Mouse (Mus musculus) cerebellum, adult 8-10 months (tissue): ENCODE results near the gene Gpr179.
"Not testable (repeated sequence)": the region's sequence is repeated elsewhere in the genome, so short reads cannot be mapped to it uniquely, and the experiment has no call there.

Source experiments
- DNase-seq: peaks from one replicate; pipeline ENCODE4 v3.0.0; 2022

The Gpr179 gene

GRCm38 (mm10) chr11:97354646-97355045 lies 2.8 kb upstream of the Gpr179 start:
- DNase-seq, result no peak

GRCm38 (mm10) chr11:97352935-97353597 lies 1.2 kb upstream of the Gpr179 start:
- no peak for DNase-seq

GRCm38 (mm10) chr11:97350035-97350434 lies 1.8 kb downstream of the Gpr179 start:
- peak; percentile 65 for DNase-seq

DNA sequence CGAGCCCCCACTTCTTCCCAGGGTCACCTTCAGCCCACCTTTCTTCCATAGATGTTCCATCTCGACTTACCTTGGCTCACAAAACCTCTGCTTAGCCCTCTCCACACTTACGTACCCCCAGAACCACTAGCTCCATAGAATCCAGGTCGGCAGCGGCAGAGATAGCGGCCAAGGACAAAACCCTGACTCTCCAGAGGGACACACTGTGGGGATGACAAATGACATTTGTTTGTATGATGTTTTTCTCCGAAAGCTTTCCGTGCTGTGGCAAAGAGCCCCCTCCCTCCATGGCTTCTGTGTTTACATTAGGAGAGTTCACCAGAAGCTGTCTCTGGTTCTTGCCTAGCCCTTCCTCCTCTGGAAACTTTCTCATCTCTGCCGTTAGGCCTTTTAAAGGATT lies 4.6 kb downstream of the Gpr179 start:
- no peak for DNase-seq

- DNase-seq, result peak; percentile 51
These were observed 5.5 kb downstream of the Gpr179 start for GRCm38 (mm10) chr11:97346383-97346782.

- no peak for DNase-seq
These were observed 6.4 kb downstream of the Gpr179 start for GRCm38 (mm10) chr11:97345446-97345845.

DNA sequence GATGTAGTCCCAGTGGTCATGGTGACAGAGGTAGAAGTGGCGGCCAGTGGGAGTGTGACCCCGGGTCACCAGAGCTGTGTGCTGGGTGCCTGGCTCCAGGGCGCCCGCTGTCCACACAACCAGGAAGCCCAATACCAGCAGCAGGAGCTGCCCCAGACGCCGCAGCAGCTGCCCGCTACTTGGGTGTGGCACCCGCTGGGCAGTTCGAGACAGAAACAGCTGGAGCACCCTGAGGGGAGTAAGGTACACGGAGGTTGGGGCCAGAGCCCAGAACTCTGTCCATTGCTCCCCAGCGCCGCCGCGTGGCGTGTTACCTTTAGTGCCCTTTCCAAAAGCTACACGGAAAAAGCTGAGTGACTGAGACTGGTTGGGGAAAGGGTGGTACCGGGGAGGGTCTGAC lies 8.3 kb downstream of the Gpr179 start:
- DNase-seq, result no peak

- no peak for DNase-seq
These were observed 8.7 kb downstream of the Gpr179 start for GRCm38 (mm10) chr11:97343175-97343574.

DNA sequence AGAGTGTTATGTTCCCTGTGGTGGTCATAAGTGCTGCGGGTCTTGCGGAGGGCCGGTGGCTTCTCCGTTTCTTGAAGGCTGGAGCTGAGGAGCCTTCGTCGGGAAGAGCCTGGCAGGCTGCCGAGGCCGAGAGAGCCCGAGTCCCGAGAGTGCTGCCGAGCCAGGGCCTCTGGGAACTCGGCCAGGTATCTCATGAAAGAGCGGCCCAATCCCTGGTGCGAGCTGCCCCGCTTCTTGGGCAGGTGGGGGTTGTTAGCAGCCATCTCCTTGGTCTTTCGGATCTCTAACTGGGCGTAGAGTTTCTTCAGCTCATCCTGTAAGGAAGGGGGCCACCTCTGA lies 12.9 kb downstream of the Gpr179 start:
- DNase-seq, result peak; percentile 72

- DNase-seq, result no peak
These were observed 13.4 kb downstream of the Gpr179 start for GRCm38 (mm10) chr11:97338302-97338976.

DNA sequence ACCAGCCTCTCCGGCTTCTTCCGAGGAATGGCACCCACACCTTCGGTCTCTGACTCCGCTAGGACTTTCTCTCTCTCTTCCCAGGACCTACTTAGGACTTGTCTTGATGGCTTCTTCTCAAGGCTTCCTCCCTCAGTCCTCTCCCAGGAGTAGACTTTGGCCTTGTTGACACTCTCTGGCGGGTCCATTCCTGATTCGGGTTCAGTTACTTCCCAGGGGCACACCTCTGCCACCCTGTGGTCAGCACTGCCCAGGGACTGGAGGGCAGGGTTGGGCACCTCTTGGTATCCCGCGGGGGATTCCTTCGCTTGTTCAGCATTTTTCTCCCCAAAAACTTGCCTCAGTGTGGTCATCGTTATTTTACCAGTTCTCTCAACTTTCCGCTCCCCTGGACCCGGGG lies 14.5 kb downstream of the Gpr179 start:
- DNase-seq, result no peak

- no peak for DNase-seq
These were observed 15.0 kb downstream of the Gpr179 start for GRCm38 (mm10) chr11:97336751-97337345.

- DNase-seq, result no peak
These were observed 15.6 kb downstream of the Gpr179 start for GRCm38 (mm10) chr11:97336238-97336637.

- DNase-seq, result no peak
These were observed 17.5 kb downstream of the Gpr179 start for GRCm38 (mm10) chr11:97334400-97334799.

DNA sequence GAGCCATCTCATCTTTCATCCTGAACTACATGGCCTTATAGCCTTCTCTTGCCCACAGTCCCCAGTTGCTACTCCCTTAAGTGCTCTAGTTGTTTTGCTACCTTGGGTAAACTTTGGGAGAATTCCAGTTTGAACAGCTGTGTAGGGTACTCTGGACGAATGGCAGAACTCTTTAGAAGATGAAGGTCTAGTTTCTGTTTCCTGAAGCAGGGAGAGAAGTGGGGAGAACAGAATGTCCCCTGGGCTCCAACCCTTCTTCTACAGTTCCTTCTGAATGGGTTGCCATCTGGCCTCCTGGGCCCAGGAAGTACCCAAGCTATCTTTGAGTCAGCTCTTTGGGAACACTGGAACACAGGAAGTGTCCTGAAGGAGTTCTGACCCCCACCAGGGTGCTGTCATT lies 18.0 kb downstream of the Gpr179 start:
- no peak for DNase-seq

GRCm38 (mm10) chr11:97333044-97333443 lies 18.8 kb downstream of the Gpr179 start:
- no peak for DNase-seq

DNA sequence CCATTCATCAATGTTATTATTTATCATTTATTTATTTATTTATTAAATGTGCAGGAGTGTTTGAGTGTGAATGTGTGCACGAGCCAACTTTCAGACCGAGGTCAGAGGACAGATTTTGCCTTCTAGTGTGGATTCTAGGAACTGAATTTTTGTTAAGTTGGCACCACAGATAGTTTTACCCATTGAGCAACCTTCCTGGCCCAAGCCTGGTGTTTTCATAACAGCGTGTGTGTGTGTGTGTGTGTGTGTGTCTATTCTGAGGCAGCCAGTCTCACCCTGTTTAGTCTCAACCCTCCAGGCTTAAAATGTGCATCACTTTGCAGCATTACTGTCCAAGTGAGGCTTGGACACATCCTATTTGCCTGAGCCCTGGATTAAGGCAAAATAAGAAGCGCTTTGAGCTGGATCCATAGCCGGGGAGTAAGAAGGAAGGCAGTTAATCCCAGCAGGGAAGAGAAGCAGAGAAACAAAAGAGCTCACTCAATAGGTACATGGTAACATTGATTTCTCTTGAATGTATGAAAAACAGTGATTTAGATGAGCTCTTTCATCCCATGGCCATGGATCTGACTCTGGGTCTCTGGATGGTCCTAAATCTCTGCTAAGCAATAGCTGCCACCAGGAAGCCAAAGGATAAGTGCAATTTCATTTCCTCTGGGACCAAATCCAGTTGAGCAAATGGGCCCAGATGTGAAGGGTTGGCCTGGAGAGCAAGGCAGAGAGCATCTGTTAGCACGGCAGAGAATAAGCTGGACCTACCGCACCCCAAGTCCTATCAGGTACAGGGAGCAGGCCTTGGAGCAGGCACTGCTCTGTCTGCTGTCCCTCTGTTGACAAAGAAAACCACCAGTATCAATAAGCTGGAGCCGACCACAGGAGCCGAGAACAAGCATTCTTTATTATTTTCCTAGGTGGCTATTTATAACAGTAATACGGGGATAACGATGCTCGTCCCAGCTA lies 20.4 kb downstream of the Gpr179 start:
- no peak for DNase-seq

GRCm38 (mm10) chr11:97330315-97330714 lies 21.6 kb downstream of the Gpr179 start:
- DNase-seq, result no peak

GRCm38 (mm10) chr11:97328148-97328547 lies 23.7 kb downstream of the Gpr179 start:
- DNase-seq, result no peak

DNA sequence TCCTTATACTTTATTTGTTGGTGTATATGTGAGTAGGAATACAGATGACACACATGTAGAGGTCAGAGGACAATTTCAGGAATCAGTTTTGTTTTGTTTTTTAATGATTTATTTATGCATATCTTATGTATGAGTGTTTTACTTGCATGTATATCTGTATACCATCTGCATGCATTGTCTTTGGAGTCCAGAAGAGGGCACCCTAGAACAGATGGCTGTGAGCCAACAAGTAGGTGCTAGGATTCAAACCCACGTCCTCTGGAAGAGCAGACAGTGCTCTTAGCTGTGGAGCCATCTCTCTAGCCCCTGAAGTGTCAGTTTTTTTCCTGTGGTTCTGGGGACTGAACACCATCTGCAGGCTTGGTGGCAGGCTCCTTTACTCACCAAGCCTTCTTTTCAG lies 26.7 kb downstream of the Gpr179 start:
- DNase-seq, result no peak

DNA sequence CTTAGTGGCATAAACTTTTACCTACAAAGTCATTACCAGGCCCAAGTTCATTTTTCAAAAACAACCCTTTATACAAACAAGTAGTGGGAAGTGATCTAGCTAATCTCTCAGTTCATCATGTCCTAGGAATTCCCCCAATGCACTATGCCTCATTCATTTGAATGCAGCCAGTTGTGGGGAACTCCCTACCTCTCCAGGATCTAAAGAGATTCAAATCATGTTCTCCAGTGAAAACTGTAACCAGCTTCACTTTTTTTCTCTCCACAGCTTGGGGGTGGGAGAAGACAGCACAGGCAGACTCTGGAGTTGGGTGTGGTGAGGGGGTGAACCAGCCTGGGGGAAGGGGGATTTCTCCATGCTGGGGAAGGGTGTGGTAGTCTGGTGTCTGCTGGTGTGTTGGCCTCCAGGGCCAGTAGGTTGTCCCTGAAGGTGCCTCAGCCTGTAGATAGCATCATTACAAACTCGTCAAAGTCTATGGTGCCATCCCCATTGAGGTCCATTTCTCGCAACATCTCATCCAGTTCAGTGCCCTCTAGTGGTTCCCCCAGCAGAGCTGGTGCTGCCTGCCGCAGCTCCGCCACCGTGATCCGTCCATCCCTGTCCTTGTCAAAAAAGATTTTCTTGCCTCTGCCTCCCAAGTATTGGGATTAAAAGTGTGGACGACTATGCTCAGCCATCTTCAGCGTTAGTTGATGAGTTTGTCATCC lies 29.8 kb downstream of the Gpr179 start:
- not testable (repeated sequence) for DNase-seq

- DNase-seq, result no peak
These were observed 30.7 kb downstream of the Gpr179 start for GRCm38 (mm10) chr11:97321197-97321596.
